Mouse (Mus musculus): ENCODE results near the gene Hist1h2ai.
"Not testable (repeated sequence)": the region's sequence is repeated elsewhere in the genome, so short reads cannot be mapped to it uniquely, and the experiment has no call there.

Gene Hist1h2ai

GRCm38 (mm10) chr13:21722993-21723836, 7.0 kb downstream of the Hist1h2ai start:
- in situ Hi-C loops (cut with MboI, MseI): loop anchor here (5.0 to 25.0 kb wide), 3 partner anchors 314 to 1849 kb away; partner anchors contain the start of genes Hist1h2ad, Hist1h2ae, Hist1h2ah and Hist1h2bf

- in situ Hi-C loops (cut with MboI, MseI): no loop called here
Measured at GRCm38 (mm10) chr13:21727948-21728572, 11.8 kb downstream of the Hist1h2ai start.

GRCm38 (mm10) chr13:21729544-21729943, 13.3 kb downstream of the Hist1h2ai start:
- in situ Hi-C loops (cut with MboI, MseI): no loop called here

- in situ Hi-C loops (cut with MboI, MseI): no loop called here
Measured at GRCm38 (mm10) chr13:21733466-21733865, 17.2 kb downstream of the Hist1h2ai start.

- in situ Hi-C loops (cut with MboI, MseI): no loop called here
Measured at GRCm38 (mm10) chr13:21734010-21734905, 18.0 kb downstream of the Hist1h2ai start.

- in situ Hi-C loops (cut with MboI, MseI): loop anchor here (5.0 kb wide), 1 partner anchor 47 kb away; the partner anchor contains the start of genes Hist1h1b and Hist1h3i
Measured at GRCm38 (mm10) chr13:21734906-21735767, 18.9 kb downstream of the Hist1h2ai start, which contains the start of gene Hist1h4j. Gene Hist1h4j, plus strand, starts transcription at chr13:21735064.

- in situ Hi-C loops (cut with MboI, MseI): no loop called here
Measured at GRCm38 (mm10) chr13:21745006-21745405, 28.8 kb downstream of the Hist1h2ai start.

GRCm38 (mm10) chr13:21749387-21750158, 33.4 kb downstream of the Hist1h2ai start:
- in situ Hi-C loops (cut with MboI, MseI): no loop called here

- in situ Hi-C loops (cut with MboI, MseI): not testable (repeated sequence)
Measured at GRCm38 (mm10) chr13:21750159-21751017, 34.2 kb downstream of the Hist1h2ai start, which contains the start of gene Hist1h4k. Gene Hist1h4k, minus strand, starts transcription at chr13:21750505.

- in situ Hi-C loops (cut with MboI, MseI): no loop called here
Measured at GRCm38 (mm10) chr13:21751417-21751816, 35.2 kb downstream of the Hist1h2ai start.

GRCm38 (mm10) chr13:21751827-21752226, 35.6 kb downstream of the Hist1h2ai start:
- in situ Hi-C loops (cut with MboI, MseI): no loop called here

GRCm38 (mm10) chr13:21752356-21752755, 36.1 kb downstream of the Hist1h2ai start:
- in situ Hi-C loops (cut with MboI, MseI): no loop called here

- in situ Hi-C loops (cut with MboI, MseI): no loop called here
Measured at GRCm38 (mm10) chr13:21753051-21753523, 36.9 kb downstream of the Hist1h2ai start.

GRCm38 (mm10) chr13:21753524-21754285, 37.5 kb downstream of the Hist1h2ai start, which contains the start of the genes Hist1h2ak and Hist1h2bn:
Gene Hist1h2ak, minus strand, starts transcription at chr13:21753827.
Gene Hist1h2bn, plus strand, starts transcription at chr13:21754123.
- in situ Hi-C loops (cut with MboI, MseI): not testable (repeated sequence)

- in situ Hi-C loops (cut with MboI, MseI): not testable (repeated sequence)
Measured at GRCm38 (mm10) chr13:21754294-21755001, 38.2 kb downstream of the Hist1h2ai start.

GRCm38 (mm10) chr13:21755707-21756106, 39.5 kb downstream of the Hist1h2ai start:
- in situ Hi-C loops (cut with MboI, MseI): no loop called here

Measured in T-helper 1 cell (primary cell).